Mouse (Mus musculus) gastrocnemius, adult 2 months (tissue): Measurements from ENCODE around the gene Trip6. TPM values are rescaled to one million over a fixed set of nuclear protein-coding genes. Genes with fewer than 3 reads are reported as not detected.
A peak's percentile ranks its signal among the peaks of the same experiment; 100 is the strongest.

Source experiments
- DNase-seq: peaks from one replicate; pipeline ENCODE4 v3.0.0; 2022
- H3K27ac ChIP-seq: fragments of 200-600 bp; 2 replicates; pipeline ENCODE4 v1.8.1; 2022; ENCODE audit warnings: mild to moderate bottlenecking
- H3K4me3 ChIP-seq: fragments of 200-600 bp; 2 replicates; pipeline ENCODE4 v1.8.1; 2022; ENCODE audit warnings: mild to moderate bottlenecking, moderate library complexity
- CTCF ChIP-seq: fragments of 200-600 bp; IDR thresholded peaks from 2 replicates; pipeline ENCODE4 v1.8.1; 2022; ENCODE audit warnings: antibody characterized with exemption, mild to moderate bottlenecking, moderate library complexity
- intact Hi-C: fragments of 180-260 bp; cut with DNase I; formaldehyde crosslinking; loops from one replicate; pipeline ENCODE4 v1.15.1; 2025
- total RNA-seq, 2 experiments: library from RNA; stranded (reverse); gene quantifications; 2 replicates each; pipeline ENCODE4 v1.2.3; 2021

Trip6 gene
- total RNA-seq, 2 experiments from 2014 or later, result 2.1 to 3.1 TPM

DNA sequence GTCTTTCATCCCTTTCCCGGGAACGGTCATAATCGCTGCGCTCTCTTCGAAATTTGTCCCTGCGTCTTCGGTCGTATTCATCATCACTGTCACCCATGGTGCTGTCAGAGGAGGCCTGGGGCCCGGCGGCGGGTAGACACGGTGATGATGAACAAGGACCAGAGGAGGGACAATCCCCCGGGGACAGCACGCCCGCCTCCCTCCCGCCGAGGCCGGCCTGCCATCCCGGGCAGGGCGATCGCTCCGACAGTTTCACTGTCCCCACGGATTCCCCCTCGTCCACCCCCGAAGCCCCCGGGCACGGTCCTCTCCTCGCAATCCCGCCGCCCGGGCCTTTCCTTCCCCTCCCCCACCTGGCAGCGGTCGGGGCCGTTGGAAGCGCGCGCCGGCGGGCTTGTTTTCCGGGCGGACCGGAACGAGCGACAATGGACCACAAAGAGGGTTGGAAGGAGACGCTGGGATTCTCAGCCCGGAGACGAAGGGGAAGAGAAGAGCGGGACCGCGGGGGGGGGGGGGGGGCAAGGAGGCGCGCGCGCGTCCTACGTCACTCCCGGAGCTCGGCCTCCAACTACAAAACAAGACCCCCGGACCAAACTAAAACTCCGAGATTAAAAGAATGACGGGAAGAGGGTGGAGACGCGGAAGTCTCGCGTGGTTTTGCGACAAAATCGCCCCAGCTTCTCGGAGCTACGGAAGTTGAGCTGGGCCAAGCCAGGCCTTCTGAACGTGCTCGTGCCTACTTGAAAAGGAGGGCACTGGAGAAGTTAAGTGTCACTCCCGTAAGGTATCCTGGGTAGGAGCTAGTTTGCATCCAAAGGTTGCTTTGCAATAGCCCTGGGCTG, 6.9 kb downstream of the Trip6 start, which contains the start of gene Srrt:
Srrt (minus strand) TSS at position 604 of the 842 bp plus-strand sequence.
- H3K4me3 ChIP-seq, result peak within 1 kb of the TSS; percentile 97
- intact Hi-C loops, result loop anchor here (2.0 to 5.0 kb wide), 2 partner anchors 14 to 195 kb away; partner anchors contain the start of gene Pop7
- DNase-seq, result peak; percentile 93
- no peak for TF ChIP-seq CTCF
- H3K27ac ChIP-seq, result peak within 1 kb of the TSS; percentile 95

DNA sequence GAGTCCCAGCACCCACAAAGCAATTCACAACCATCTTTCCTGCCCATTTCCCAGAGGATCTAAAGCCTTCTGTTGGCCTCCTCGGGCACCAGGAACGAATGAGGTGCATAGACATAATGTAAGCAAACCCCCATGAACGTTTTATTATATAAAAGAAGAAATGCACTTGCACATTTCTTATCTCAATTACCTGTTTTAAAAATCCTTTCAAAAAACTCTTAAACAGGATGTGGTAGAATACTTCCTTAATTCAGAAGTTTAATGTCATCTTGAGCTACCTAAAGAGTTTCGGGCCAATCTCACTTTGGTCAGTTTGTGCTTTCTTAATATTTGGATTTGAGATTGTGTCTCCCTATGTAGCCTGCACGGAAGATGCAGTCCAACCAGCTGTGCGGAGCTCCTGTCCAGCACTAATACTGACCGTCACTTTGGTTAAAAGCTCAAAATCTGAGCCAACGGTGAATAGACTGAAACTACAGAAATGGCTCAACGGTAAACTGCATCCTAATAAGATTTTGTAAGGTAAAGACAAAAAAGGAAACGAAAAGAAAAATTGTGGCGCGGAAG, 7.7 kb downstream of the Trip6 start:
- peak overlapping the region; percentile 97 for H3K4me3 ChIP-seq
- no peak for TF ChIP-seq CTCF
- intact Hi-C loops, result loop anchor here (2.0 to 5.0 kb wide), 2 partner anchors 14 to 196 kb away; partner anchors contain the start of gene Pop7
- peak overlapping the region; percentile 95 for H3K27ac ChIP-seq
- no peak for DNase-seq

DNA sequence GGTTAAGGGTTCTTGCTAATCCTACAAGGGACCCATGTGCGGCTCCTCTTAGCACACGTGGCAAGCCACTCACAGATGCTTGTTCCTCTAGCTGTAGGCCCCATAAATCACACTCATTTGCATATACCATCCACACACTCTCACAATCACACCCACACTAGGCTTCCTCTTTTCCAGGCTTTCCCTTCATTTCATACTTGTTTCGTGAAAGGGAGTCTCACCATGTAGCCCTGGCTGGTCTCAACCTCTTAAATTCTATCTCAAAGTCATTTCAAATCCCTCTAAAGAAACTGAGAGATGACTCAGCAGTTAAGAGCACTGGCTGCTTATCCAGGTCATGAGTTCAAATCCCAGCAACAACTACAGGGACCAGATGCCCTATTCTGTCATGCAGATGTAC, 8.4 kb downstream of the Trip6 start:
- peak overlapping the region; percentile 95; the same call in 1 of the 2 replicates for H3K27ac ChIP-seq
- TF ChIP-seq CTCF, result no peak
- intact Hi-C loops, result loop anchor here (2.0 to 5.0 kb wide), 2 partner anchors 13 to 196 kb away; partner anchors contain the start of gene Pop7
- H3K4me3 ChIP-seq, result peak overlapping the region; percentile 97
- DNase-seq, result no peak

DNA sequence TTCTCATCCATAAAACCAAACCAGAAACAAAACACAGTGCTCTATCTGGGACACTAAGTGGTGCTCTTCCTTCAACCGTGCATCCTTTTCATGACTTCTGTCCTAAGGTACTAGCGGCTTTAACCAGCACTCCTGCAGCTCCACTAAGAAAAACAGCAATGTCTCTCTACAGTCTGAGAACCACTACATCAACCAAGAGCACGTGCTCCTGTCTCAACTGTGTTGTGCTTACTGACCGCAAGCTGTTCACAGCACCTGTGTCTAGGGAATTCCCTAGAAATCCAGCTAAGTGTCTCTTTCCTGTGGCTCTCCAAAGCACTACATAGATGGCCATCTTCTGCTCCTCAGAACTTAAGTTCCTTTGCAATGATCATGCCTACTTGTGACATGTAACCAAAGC, 9.4 kb downstream of the Trip6 start:
- no peak for DNase-seq
- intact Hi-C loops, result loop anchor here (5.0 kb wide), 1 partner anchor 197 kb away; the partner anchor contains the start of gene Pop7
- no peak for TF ChIP-seq CTCF
- Histone ChIP-seq H3K27ac (0 out of 2 replicates have a peak overlapping the region, but pooled peaks have one; percentile 24), H3K4me3 (no peak overlapping the region)

DNA sequence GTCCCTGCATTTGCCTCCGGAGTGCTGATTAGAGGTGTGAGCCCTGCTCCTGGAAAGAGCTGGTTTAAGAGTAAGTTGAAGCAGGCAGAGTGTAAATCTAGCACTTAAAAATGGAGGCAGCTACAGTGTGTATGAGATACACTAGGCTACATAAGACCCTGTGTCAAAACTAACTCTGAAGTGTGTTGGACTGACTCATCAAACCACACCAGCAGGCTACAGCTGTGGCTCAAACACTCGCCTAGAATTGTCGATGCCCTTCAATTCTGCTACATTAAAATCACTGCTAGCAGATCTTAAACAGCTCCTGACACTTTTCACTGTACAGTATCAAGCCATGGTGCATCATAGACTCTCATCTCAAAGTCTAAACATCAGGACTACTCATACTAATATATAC, 10.0 kb downstream of the Trip6 start:
- no peak overlapping the region for H3K27ac ChIP-seq
- DNase-seq, result no peak
- no peak overlapping the region for H3K4me3 ChIP-seq
- intact Hi-C loops, result no loop called here
- TF ChIP-seq CTCF, result no peak

DNA sequence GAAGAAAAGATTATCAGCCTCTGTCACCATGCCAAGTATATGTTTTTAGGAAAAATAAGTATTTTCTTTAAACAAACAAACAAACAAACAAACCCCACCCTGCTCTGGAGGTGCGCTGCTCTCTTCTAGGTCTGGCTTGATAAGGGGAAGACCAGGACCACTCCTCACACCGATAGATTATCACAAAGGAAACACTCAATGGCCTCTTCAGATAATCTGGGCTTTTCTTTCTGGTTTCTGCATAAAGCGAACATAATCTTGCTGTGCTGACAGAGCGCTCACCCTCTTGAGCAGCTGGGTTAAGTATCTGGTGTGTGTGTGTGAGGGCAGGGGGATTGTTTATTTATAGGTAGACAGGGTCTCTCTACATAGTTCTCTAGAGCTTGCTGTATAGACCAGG, 10.6 kb downstream of the Trip6 start:
- no peak for TF ChIP-seq CTCF
- DNase-seq, result no peak

DNA sequence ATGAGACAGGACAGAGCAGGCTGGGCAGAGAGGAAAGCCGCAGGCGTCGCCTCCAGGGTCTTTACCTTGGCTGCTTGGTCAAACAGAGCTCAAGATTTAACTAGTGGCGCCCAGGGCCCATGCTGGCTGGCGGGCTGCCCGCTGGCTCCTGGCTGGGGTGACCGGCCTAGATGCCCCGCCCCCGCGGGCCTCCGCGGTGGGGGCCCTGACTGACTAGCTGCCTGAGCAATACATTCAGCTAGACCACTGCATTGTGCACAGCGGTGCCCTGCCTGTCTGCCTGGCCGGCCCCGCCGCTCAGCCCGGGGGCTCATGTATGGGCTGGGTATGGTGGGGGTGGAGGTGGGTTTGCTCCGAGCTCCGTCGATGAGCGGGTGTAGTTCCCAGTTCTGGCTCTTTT, 13.0 kb downstream of the Trip6 start:
- no peak overlapping the region for H3K27ac ChIP-seq
- no peak for DNase-seq
- H3K4me3 ChIP-seq, result no peak overlapping the region
- no peak for TF ChIP-seq CTCF
- intact Hi-C loops, result no loop called here

More for the DNA sequence above, 10.6 kb downstream of the Trip6 start:
- intact Hi-C loops, result no loop called here
- H3K27ac ChIP-seq, result no peak overlapping the region
- H3K4me3 ChIP-seq, result no peak overlapping the region

DNA sequence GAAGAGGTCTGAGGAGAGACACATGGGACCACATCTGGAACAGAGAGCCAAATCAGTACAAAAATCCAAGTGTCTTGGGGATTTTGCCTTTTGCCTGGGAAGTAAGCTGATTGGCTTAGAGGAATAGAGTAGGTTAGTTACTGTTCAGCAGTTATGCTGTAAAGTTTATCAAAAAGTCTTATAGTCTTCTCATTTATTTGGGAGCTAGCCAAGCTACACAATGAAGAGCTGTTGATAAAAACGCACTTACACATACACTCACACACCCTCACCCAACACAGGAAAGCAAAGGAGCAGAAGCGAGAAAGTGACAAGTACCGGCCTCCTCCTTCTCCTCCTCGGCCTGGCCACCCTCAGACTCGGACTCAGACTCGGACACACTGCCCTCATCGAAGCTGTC, 15.0 kb downstream of the Trip6 start:
- no peak for DNase-seq
- no peak overlapping the region for H3K4me3 ChIP-seq
- no peak overlapping the region for H3K27ac ChIP-seq
- intact Hi-C loops, result no loop called here
- no peak for TF ChIP-seq CTCF

DNA sequence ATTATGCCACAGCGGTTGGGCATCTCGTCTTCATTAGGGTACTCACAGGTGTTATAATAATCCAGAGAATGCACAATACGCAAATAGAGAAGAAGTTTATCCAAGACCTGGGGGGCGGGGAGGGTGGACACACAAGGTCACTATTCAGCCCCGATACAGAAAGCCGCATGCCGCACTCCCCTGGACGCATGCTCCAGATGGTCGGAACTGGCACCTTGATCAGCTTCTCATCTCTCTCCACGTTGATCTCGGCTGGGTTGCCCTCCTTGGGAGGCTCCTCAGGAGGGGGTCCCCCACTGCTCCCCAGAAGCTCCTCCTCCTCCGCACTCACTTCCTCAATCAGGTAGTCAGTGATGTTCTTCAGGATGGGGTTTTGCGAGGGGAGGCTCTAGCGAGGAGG, 17.1 kb downstream of the Trip6 start:
- TF ChIP-seq CTCF, result no peak
- Histone ChIP-seq H3K27ac (no peak overlapping the region), H3K4me3 (no peak overlapping the region)
- DNase-seq, result no peak
- intact Hi-C loops, result no loop called here

DNA sequence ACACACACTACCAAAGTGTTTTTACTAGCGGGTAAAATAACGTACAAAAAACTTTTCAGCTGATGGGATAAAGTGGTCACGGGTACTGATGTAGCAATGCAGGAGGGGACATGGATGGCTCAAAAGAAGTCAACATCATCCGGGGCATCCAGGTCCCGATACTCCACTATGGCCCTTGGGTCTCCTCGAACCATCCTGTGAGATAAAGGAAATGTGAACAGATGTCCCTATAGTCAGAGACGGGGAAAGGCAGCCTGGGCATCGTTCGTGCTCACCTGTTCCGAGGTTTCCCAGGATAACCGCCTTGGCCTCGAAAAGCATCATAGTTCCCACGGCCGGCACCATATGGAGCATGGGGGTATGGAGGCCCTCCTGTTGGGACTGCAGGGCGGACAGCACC, 18.5 kb downstream of the Trip6 start:
- Histone ChIP-seq H3K27ac (no peak overlapping the region), H3K4me3 (no peak overlapping the region)
- no peak for DNase-seq
- intact Hi-C loops, result no loop called here
- no peak for TF ChIP-seq CTCF

DNA sequence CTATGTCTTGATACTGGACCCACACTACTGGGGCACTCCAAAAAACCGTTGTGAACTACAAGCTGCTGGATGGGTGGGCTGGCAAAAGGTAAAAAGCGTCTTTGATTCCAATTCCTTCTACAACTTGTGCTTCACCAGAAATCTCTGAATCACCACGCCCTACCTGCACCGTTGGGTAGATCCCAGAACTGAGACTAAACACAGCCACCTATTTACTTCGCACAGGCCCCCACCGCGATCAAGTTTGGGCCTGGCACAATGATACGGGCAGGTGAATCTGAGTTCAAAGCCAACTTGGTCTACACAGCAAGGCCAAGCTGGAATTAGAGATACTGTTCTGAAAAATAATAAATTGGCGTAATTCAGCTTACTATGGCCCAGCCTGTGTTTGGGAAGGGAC, 18.9 kb downstream of the Trip6 start:
- TF ChIP-seq CTCF, result no peak
- Histone ChIP-seq H3K4me3 (peak overlapping the region; percentile 92), H3K27ac (peak overlapping the region; percentile 92; the same call in 1 of the 2 replicates)
- DNase-seq, result no peak
- intact Hi-C loops, result no loop called here

DNA sequence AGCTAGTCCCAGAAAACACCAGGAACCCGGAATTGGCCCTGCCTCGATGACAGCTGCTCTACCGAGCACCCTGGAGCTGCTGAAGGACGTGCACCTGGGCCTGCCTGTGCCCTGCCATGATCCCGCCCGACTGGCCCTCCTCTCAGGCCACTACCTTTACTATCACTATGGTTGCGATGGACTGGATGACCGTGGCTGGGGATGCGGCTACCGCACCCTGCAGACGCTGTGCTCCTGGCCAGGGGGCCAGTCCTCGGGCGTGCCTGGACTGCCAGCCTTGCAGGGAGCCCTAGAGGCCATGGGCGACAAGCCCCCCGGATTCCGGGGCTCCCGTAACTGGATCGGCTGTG, 19.5 kb downstream of the Trip6 start:
- no peak for DNase-seq
- no peak for TF ChIP-seq CTCF
- peak overlapping the region; percentile 92 for H3K27ac ChIP-seq
- intact Hi-C loops, result loop anchor here (5.0 kb wide), 1 partner anchor 88 kb away; no protein-coding TSS in a partner anchor
- peak overlapping the region; percentile 92 for H3K4me3 ChIP-seq
